Mouse (Mus musculus) megakaryocyte, embryonic 14.5 days (primary cell): ENCODE results near the gene Hira.

Experiments
- FLI1 ChIP-seq: IDR thresholded peaks from 2 replicates; pipeline ENCODE4 v1.6.1; 2012; ENCODE audit warnings: low read length, inconsistent platforms, mixed read lengths
- GATA1 ChIP-seq: IDR thresholded peaks from 3 replicates; pipeline ENCODE4 v1.6.1; 2012; ENCODE audit warnings: mixed read lengths, low read length, inconsistent platforms, borderline replicate concordance

DNA sequence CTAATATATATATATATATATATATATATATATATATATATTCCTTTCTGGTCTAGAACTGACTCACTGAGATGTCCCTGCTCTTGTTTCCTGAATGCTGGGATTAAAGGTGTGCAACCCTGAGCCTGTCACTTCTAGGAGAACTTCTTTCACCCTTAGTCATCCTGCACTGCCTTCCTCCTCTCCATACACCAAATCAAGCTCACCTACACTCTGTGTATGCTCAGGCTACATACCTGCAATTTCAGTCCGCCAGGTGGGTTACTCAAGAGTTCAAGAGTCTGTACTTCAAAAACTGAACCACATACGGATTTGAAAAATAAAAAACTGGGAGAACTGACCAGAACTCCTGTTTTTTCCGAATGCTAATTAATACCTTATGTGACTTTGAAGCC is 40.8 kb upstream of the Hira start:
- TF ChIP-seq FLI1 (no peak), GATA1 (no peak)
